Mouse (Mus musculus): ENCODE measurements at regions not wholly inside any gene's neighbourhood (a gene's known extent, or its start where the extent isn't known, plus 50 kb on each side); places are given as distances from the start of the nearest gene placed in this dataset.

DNA sequence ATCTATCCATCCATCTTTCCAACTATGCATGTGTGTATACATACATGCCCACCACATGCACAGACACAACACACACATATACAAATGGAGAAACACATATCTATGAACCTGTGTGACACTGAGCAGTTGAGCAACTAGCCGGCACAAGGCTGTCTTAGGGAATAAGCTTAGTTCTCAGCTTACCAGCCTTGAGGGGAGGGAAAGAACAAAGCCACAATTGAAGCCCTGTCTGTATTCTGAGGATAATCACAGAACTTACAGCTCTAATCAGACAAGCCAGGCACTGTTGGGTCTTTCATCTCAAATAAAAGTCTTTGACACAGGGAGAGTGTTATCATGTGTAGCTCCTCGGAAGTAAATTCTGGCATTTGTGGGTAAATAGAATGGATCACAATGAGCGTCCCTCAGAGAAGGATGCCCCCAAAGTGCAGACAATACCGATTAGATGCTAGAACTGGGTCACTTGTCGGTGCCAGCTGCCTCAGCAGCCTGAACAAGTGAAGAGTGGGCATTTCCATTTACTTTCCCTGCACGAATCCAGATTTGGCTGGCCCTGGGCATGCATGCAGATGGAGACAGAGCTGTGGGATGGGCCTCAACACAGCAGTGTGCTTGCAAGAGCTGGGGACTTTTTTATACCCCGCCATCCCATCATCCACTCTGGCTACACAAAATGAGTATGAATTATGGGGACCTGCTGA, 646.0 kb upstream of the Castor2 start:
- no peaks in the 10 kb centered on the region for H3K27me3 ChIP-seq
- H3K4me3 ChIP-seq (replicated peaks): no peak overlapping the region
- peaks cover 19% of the 10 kb centered on the region for H3K4me1 ChIP-seq (replicated peaks)
- no peak overlapping the region for H3K9ac ChIP-seq (replicated peaks)
- H3K27ac ChIP-seq: peak overlapping the region; percentile 48; the same call in 1 of the 2 replicates
- H3K4me2 ChIP-seq (replicated peaks): peak overlapping the region; percentile 23; the same call in 1 of the 2 replicates
- 31% methylated on average over 7 of the region's 7 CpGs for WGBS
- peak; percentile 93 for ATAC-seq
- H3K36me3 ChIP-seq: no peaks in the 10 kb centered on the region
- no peaks in the 10 kb centered on the region for H3K9me3 ChIP-seq

DNA sequence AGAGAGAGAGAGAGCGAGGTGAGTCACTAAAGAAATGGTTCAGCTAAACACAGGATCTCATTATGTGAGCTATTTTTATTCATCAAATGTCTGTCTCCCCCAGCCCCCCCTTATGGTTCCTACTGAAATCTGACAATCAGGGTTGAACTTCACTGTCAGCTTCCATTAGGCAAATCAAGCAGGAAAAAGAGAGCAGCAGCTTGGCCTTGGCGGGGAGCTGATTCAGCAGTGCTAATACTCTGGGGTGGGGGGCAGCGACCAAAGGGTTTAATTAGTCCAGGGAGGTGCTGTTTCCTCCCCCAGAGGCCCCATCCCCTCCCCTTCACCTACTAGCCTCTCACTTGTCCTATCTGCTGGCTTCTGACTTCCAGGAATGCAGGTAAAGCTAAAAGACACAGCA, 649.6 kb upstream of the Castor2 start:
- Histone ChIP-seq H3K9me3 (no peaks in the 10 kb centered on the region), H3K36me3 (no peaks in the 10 kb centered on the region), H3K27me3 (no peaks in the 10 kb centered on the region), H3K4me2 (replicated peaks) (no peak overlapping the region), H3K4me1 (replicated peaks) (peaks cover 19% of the 10 kb centered on the region), H3K27ac (no peak overlapping the region), H3K4me3 (replicated peaks) (no peak overlapping the region), H3K9ac (replicated peaks) (no peak overlapping the region)
- no peak; the same call in 1 of the 2 replicates for ATAC-seq
- 35% methylated on average over 2 of the region's 3 CpGs for WGBS

DNA sequence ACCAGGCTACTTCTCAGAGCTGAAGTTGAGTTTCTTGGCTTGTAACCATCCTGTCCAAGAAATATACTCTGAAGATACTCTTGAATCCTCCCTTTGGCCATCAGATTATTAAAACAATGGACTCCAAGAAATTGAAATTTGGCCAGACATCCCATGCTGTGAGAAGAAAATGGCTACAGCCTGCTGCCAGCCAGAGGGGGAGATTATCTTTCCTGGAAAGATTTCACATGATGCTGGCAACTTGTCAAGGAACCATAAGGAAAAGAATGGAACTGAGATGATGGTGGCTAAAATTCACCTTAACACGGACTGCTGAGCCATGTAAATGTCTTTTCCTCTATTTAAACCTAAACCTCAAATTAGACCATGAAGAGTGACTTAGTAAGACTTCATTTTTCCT, 698.7 kb upstream of the Castor2 start:
- Histone ChIP-seq H3K9ac (replicated peaks) (no peak overlapping the region), H3K36me3 (no peaks in the 10 kb centered on the region), H3K9me3 (no peaks in the 10 kb centered on the region), H3K27me3 (no peaks in the 10 kb centered on the region), H3K27ac (no peak overlapping the region), H3K4me2 (replicated peaks) (no peak overlapping the region), H3K4me1 (replicated peaks) (no peaks in the 10 kb centered on the region), H3K4me3 (replicated peaks) (no peak overlapping the region)
- no peak for ATAC-seq
- 81% methylated on average over 1 of the region's 1 CpGs for WGBS

DNA sequence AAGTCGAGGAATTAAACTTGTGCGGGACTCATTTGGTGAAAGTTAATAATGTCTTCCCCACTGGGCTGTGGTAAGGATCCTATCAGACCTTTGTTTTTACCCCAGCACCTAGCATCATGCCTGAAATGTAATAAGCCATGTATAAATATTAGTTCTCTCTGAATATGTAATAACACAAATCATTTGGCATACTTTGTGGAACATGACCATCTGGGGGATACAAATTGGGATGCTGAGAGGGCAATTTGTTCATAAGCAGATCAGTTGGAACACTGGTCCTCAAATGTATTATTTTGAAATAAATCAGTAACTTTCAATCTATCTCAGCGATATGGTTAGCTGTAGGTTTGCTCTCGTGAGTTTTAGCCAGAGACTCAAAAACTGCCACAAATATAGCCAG, 709.6 kb upstream of the Castor2 start:
- Histone ChIP-seq H3K27me3 (no peaks in the 10 kb centered on the region), H3K4me1 (replicated peaks) (peaks cover 22% of the 10 kb centered on the region), H3K4me2 (replicated peaks) (no peak overlapping the region), H3K9me3 (peaks cover 4% of the 10 kb centered on the region; the same call in 1 of the 2 replicates), H3K27ac (no peak overlapping the region), H3K36me3 (no peaks in the 10 kb centered on the region), H3K4me3 (replicated peaks) (no peak overlapping the region), H3K9ac (replicated peaks) (no peak overlapping the region)
- no peak for ATAC-seq
- 87% methylated on average over 4 of the region's 4 CpGs for WGBS

DNA sequence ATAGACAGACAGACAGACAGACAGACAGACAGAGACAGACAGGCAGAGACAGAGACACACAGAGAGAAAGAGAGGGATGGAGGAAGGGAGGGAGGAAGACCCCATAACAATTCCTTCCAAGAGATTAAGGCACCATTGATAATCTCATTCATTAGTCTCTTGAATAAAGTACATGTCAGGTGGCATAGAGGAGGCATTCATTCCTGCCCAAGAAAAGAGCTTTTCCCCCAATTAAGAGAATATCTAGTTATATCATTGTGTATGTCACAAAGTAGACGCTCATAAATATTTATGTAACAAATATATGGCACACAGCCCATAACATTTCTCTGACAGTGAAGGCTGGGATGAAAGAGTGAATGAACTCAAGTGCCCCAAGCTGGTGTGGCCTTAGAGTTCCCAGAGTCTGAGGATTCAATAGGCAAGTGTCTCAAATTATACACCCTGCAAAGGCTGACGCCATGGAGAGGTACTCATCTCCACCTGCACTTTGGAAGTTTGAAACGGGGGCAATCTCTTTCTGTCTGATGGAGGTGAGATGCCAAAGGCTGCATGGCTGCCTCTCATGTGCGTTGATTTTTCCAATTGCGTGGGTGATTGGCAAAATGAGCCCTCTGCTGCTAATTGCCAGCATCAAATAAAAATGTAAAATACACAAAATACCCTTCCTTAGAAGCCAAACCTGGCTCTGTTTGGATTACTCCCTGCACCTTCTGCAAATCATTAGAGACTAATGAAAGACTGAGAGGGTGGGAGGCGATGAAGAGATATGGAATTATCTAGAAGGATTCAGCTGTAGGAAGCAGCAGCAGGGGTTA, 710.3 kb upstream of the Castor2 start:
- H3K36me3 ChIP-seq: no peaks in the 10 kb centered on the region
- H3K27me3 ChIP-seq: no peaks in the 10 kb centered on the region
- H3K4me1 ChIP-seq (replicated peaks): peaks cover 24% of the 10 kb centered on the region
- ATAC-seq: no peak
- H3K4me3 ChIP-seq (replicated peaks): no peak overlapping the region
- WGBS: 57% methylated on average over 6 of the region's 6 CpGs
- peaks cover 4% of the 10 kb centered on the region; the same call in 1 of the 2 replicates for H3K9me3 ChIP-seq
- no peak overlapping the region for H3K27ac ChIP-seq
- no peak overlapping the region for H3K4me2 ChIP-seq (replicated peaks)
- H3K9ac ChIP-seq (replicated peaks): no peak overlapping the region

DNA sequence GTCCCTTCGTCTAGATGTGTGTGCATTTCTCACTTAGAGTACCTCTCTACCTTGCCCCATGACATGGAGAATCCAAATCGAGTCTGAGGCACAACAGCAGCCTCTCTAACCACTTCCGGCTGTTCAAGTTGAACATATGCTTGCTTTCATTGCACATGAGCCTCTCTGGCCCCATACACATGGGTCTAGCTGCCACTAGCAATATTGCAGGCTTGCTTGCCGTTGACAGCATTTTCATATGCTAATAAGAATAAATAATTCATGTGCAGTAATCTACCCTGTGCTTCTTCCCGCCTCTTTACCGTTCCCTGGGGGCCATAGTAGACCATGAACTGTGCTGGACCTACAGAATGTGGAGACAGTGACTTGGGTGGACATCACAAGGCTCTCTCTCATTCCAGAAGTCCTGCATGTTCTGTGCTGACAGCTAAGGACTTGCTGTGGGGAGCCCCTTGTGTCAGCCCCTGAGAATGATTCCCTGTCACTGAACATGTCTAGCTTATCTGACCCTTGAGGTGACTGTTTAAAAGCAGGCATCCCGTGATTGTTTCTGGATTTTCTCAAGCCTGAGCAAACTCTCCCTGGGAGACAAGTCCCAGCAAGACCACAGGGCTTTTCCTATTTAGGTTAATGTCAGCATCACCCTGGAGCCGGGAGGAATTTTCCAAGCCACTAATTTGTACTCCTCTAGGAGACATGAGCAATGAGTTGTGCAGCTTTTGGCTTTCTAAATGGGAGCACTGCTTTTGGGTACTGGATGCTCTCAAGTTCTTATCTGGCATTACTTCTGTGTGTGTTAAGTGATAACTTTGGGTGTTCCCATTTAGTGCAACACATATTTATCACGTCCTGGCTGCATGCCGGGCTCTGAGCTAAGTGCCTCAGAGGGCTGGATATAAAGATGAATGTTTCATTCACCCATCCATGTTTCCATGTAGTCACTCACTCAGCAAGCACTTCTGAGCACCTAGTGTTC, 713.8 kb upstream of the Castor2 start:
- H3K27me3 ChIP-seq: no peaks in the 10 kb centered on the region; the same call in 1 of the 2 replicates
- no peak overlapping the region for H3K9ac ChIP-seq (replicated peaks)
- H3K27ac ChIP-seq: no peak overlapping the region
- no peak overlapping the region for H3K4me3 ChIP-seq (replicated peaks)
- H3K36me3 ChIP-seq: no peaks in the 10 kb centered on the region
- H3K4me2 ChIP-seq (replicated peaks): no peak overlapping the region
- peaks cover 24% of the 10 kb centered on the region for H3K4me1 ChIP-seq (replicated peaks)
- WGBS: 41% methylated on average over 10 of the region's 10 CpGs
- peak; percentile 70 for ATAC-seq
- no peaks in the 10 kb centered on the region for H3K9me3 ChIP-seq

DNA sequence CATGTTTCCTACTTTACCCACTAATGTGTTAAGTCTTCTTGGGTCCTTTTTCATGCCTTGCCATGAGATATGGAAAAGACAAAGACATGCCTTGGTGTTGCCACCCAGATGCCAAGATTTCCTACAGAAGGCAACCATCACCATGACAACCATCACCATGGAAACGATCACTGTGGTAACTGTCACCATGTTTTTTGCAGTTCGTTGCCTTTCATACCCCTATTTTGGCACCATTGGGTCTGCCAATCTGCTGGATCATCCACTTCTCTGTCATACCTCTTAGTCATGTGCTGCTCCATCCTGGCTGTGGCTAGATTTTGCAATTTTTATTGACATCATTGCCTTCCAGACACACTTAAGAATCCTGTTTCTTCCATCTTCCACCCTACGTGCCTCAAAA, 733.7 kb upstream of the Castor2 start:
- no peak for ATAC-seq
- Histone ChIP-seq H3K36me3 (no peaks in the 10 kb centered on the region), H3K27me3 (no peaks in the 10 kb centered on the region), H3K4me2 (replicated peaks) (no peak overlapping the region), H3K4me3 (replicated peaks) (no peak overlapping the region), H3K27ac (no peak overlapping the region), H3K4me1 (replicated peaks) (peaks cover 10% of the 10 kb centered on the region; the same call in 1 of the 2 replicates), H3K9me3 (no peaks in the 10 kb centered on the region), H3K9ac (replicated peaks) (no peak overlapping the region)
- 60% methylated on average over 3 of the region's 3 CpGs for WGBS

DNA sequence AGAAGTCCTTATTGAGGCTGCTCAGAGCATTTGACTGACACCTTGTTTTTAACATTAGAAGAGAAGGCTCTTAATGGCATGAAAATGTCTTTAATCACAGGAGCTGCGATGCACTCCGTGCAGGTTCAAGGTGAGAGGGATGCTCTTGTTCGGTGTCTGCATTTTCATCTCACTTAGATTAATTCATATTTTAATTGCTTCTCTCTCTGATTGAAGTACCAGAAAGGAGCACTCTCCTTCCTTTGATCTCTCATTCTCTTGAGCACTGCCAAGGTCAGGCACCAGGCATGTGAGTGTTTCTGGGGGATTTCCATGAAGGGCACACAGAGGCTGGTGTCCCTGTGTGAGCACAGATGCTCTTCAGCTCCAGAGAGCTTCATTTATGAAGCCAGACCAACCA, 752.0 kb upstream of the Castor2 start:
- Histone ChIP-seq H3K9ac (replicated peaks) (no peak overlapping the region), H3K9me3 (no peaks in the 10 kb centered on the region), H3K4me3 (replicated peaks) (no peak overlapping the region), H3K4me1 (replicated peaks) (peaks cover 8% of the 10 kb centered on the region; the same call in 1 of the 2 replicates), H3K36me3 (no peaks in the 10 kb centered on the region), H3K27me3 (no peaks in the 10 kb centered on the region), H3K4me2 (replicated peaks) (no peak overlapping the region), H3K27ac (no peak overlapping the region)
- no peak for ATAC-seq
- WGBS: 67% methylated on average over 3 of the region's 3 CpGs

DNA sequence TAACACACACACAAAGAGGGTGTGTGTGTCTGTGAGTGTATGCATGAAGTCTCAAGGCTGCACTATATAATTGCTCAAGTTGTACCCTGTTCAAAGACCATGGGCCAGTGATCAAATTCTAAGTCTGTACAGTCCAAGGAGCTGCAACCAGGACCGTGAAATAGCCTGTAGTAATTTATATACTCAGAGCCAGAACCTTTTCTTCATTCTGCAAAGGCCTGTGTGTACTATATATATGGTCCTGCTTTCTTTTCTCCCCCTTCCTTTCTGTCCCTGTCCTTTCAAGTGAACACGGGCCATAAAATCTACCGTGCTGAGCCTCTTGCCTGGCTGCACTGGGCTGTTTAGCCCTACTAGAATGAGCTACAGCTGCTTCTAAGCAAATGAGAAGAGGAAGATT, 757.5 kb upstream of the Castor2 start:
- Histone ChIP-seq H3K4me3 (replicated peaks) (no peak overlapping the region), H3K9me3 (no peaks in the 10 kb centered on the region), H3K27me3 (no peaks in the 10 kb centered on the region), H3K4me1 (replicated peaks) (no peaks in the 10 kb centered on the region), H3K27ac (no peak overlapping the region), H3K36me3 (no peaks in the 10 kb centered on the region), H3K9ac (replicated peaks) (no peak overlapping the region), H3K4me2 (replicated peaks) (no peak overlapping the region)
- ATAC-seq: no peak
- WGBS: 83% methylated on average over 3 of the region's 3 CpGs

DNA sequence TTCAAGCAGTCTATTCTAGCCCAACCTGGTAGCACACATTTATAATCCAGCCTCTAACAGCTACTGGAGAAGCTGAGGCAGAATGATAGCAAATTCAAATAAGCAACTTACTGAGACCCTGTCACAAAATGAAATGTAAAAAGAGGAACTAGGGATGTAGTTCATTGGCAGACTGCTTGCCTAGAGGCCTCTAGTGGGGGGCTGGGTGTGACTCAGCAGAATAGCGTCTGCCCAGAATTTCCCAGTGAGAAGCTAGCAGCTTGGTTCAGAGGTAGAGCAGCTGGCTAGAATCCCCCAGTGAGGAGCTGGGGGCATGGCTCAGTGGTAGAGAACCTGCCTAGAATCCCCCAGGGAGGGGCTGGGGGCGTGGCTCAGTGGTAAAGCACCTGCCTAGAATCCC, 777.5 kb upstream of the Auts2 start:
- H3K27ac ChIP-seq: no peak overlapping the region
- WGBS: 76% methylated on average over 2 of the region's 2 CpGs
- no peak for ATAC-seq
- H3K4me1 ChIP-seq (replicated peaks): no peaks in the 10 kb centered on the region
- no peak overlapping the region for H3K9ac ChIP-seq (replicated peaks)
- no peak overlapping the region for H3K4me2 ChIP-seq (replicated peaks)
- H3K36me3 ChIP-seq: no peaks in the 10 kb centered on the region
- H3K27me3 ChIP-seq: no peaks in the 10 kb centered on the region
- H3K4me3 ChIP-seq (replicated peaks): no peak overlapping the region
- no peaks in the 10 kb centered on the region for H3K9me3 ChIP-seq

DNA sequence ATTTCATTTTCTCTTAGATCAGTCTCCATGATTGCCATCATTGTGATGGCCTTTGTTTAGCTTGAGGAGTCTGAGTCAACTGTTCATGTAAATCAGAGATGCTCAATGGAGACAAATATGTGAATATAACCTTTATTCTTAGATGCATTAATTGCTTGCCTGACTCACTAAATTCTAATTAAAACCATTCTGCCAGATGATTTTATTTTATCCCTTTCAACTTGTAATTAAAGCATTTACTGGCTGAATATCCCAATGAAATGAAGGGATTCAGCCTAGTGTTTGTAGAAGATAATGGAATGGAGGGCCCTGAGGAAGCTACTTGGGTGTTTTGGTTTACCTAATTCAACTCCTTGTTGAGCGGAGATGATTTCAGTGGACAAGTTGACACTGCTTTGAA, 777.1 kb upstream of the Auts2 start:
- Histone ChIP-seq H3K4me3 (replicated peaks) (no peak overlapping the region), H3K9me3 (no peaks in the 10 kb centered on the region), H3K27me3 (no peaks in the 10 kb centered on the region), H3K9ac (replicated peaks) (no peak overlapping the region), H3K4me2 (replicated peaks) (no peak overlapping the region), H3K36me3 (no peaks in the 10 kb centered on the region), H3K27ac (no peak overlapping the region), H3K4me1 (replicated peaks) (no peaks in the 10 kb centered on the region)
- no peak for ATAC-seq
- 89% methylated on average over 1 of the region's 1 CpGs for WGBS

DNA sequence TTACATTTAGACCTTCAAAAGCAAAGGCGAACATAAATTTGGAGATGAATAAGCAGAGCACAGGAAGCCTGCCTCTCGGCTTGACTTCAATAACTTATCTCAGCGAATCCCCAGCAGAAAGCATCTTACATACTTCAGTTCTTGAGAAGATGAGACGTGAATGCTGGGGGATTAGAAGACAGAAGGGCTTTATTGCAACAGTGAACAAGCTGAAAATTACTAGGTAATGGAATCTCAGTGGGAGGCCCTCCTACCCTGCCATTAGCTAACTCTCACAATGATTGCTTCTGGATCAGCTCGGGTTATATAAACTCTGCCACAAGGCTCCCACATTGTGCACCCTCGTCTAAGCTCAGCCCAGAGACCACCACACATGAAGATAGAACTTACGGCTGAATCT, 770.9 kb upstream of the Auts2 start:
- H3K27me3 ChIP-seq: no peaks in the 10 kb centered on the region
- 41% methylated on average over 7 of the region's 7 CpGs for WGBS
- H3K27ac ChIP-seq: no peak overlapping the region
- H3K36me3 ChIP-seq: no peaks in the 10 kb centered on the region
- no peak overlapping the region for H3K4me3 ChIP-seq (replicated peaks)
- ATAC-seq: no peak
- peaks cover 16% of the 10 kb centered on the region for H3K4me1 ChIP-seq (replicated peaks)
- H3K4me2 ChIP-seq (replicated peaks): no peak overlapping the region
- H3K9me3 ChIP-seq: no peaks in the 10 kb centered on the region
- H3K9ac ChIP-seq (replicated peaks): no peak overlapping the region
